Mouse (Mus musculus) CH12.LX (cell line): ENCODE data around the gene Tmem181a.
"Not testable (repeated sequence)": the region's sequence is repeated elsewhere in the genome, so short reads cannot be mapped to it uniquely, and the experiment has no call there.

Experiments used
- CTCF ChIP-seq, 2 experiments: IDR thresholded peaks in 1 of 2; conservative IDR thresholded peaks in 1 of 2; 2 replicates each; pipeline ENCODE4 v1.5.1; 2011 to 2012; ENCODE audit warnings: low read depth in 2 of 2, low read length in 2 of 2, improper control_type of control experiment in 1 of 2, inconsistent platforms in 1 of 2, mild to moderate bottlenecking in 1 of 2, moderate library complexity in 1 of 2
- ELF1 ChIP-seq: IDR thresholded peaks from 2 replicates; pipeline ENCODE4 v1.6.1; 2014; ENCODE audit warnings: low read depth, mild to moderate bottlenecking, inconsistent platforms, low read length, improper control_type of control experiment
- EP300 ChIP-seq: IDR thresholded peaks from 2 replicates; pipeline ENCODE4 v1.6.1; 2011; ENCODE audit warnings: low read length, improper control_type of control experiment
- POLR2A ChIP-seq: IDR thresholded peaks from 2 replicates; pipeline ENCODE4 v1.6.1; 2011; ENCODE audit warnings: low read depth, mild to moderate bottlenecking, improper control_type of control experiment, low read length

DNA sequence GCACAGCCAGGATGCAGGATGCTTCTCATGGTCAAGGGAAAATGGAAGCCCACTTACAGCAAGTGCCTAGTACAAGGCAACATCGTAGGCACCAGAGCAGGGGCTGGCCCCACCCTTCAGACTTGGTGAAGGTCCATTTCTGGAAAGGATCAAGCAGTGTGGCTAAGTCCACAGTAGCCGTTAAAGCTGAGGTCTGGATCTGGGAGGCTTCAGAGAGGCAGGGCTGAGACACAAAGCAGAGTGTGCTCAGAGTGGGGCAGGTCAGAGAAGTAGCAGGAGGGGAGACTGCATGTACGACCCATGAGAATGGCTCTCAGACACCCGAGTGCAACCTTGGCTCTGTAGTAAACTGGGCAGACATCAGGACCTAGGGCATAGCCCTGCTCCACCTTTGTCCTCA, 72.3 kb downstream of the Tmem181a start:
- not testable (repeated sequence) for TF ChIP-seq ELF1; CTCF (conservative IDR thresholded peaks at IDR 0.05 in 1 of 2, IDR thresholded peaks at IDR 0.05 in 1 of 2; ENCODE audit: low read depth in 2 of 2, low read length in 2 of 2); EP300; POLR2A
